Mouse (Mus musculus): ENCODE measurements around the gene Ift80. TPM values are rescaled to one million over a fixed set of nuclear protein-coding genes. Genes with fewer than 3 reads are reported as not detected.
"Not testable (repeated sequence)": the region's sequence is repeated elsewhere in the genome, so short reads cannot be mapped to it uniquely, and the experiment has no call there.

The Ift80 gene
- polyA plus RNA-seq, 1 experiment from 2014 or later: 18.9 TPM

DNA sequence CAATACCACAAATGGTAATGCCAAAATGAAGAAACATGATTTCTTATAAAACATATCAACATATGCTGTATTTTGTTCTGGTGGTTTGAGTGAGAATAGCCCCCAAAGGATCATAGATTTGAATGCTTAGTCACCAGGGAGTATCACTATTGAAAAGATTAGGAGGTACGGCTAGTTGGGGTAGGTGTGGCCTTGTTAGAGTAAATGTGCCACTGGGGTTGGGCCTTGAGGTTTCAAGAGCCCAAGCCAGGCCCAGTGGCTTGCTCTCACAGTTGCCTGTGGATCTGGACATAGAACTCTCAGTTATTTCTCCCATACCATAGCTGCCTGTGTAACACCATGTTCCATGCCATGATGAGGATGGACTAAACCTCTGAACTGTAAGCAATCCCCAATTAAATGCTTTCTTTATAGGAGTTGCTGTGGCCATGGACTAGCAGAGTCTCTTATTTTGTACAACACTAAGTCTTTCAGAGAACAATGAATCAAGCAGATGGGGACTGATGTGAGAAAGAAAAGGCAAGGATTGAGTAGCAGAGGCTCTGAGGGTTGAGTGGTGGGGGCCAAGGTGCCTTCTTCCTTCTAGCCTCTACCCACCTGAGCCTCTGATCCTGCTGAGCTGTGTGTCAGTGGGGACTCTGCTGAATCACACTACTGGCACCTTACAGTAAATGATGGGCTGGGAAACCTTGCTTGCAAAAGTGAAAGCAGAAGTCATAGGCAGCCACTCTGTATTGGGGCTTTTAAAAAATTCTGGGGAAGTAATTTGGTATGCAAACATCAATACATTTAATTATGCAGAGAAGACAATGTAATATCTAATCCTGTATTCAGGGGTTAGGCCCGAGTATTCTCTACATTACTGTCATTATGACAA lies 99.2 kb downstream of the Ift80 start:
- Histone ChIP-seq H3K27me3 (no peaks in the 10 kb centered on the region), H3K36me3 (no peaks in the 10 kb centered on the region), H3K4me1 (no peaks in the 10 kb centered on the region), H3K27ac (no peak overlapping the region), H3K9me3 (no peaks in the 10 kb centered on the region), H3K4me2 (no peak overlapping the region), H3K9ac (no peak overlapping the region), H3K4me3 (no peak overlapping the region)
- no peak for ATAC-seq (ENCODE audit: borderline replicate concordance, extremely low read depth, low FRiP score, low TSS enrichment)
- WGBS: 50% methylated on average over 2 of the region's 2 CpGs

DNA sequence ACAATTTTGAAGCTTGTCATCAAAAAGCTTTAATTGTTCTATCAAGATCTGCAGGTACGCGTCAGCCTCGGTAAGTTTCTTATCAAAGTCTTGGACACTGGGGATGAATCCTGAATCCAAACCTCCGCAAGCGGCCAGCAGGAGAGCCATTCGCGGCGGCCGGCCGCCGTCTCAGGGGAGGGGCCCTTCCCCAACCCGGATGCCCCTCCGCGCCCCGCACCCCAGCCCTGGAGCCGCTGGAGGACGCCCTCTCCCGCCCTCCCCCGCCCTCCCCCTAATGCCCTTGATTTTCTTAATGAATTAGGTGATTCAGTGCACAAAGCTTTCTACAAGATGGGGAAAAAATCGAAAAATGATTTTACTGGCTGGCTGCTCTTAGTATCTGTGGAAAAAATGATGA lies 101.7 kb downstream of the Ift80 start:
- H3K4me1 ChIP-seq; H3K36me3 ChIP-seq; H3K27ac ChIP-seq; H3K9ac ChIP-seq; H3K4me2 ChIP-seq; H3K27me3 ChIP-seq; H3K9me3 ChIP-seq; H3K4me3 ChIP-seq; ATAC-seq (ENCODE audit: borderline replicate concordance, extremely low read depth, low FRiP score, low TSS enrichment): not testable (repeated sequence)
- WGBS: 91% methylated on average over 20 of the region's 20 CpGs

DNA sequence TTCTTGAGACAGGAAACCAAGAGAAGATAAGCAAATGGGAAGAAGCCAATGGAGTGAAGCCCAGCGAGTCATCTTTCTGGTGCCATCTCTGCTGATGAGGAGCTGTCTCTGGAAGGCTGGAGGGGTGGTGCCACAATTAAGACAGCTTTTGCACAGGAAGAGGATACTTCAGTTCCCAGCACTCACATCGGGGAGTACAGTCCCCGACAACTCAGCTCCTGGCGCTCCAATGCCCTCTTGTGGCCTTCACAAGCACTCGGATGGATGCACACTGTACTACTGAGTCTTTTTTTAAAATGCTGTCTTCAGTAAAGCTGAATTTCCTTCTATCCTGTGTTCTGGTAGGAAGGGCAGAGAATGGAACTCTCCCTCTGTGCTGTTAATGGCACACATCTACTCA lies 107.2 kb downstream of the Ift80 start:
- H3K9ac ChIP-seq: no peak overlapping the region
- no peaks in the 10 kb centered on the region for H3K27me3 ChIP-seq
- H3K4me1 ChIP-seq: no peaks in the 10 kb centered on the region
- H3K27ac ChIP-seq: no peak overlapping the region
- no peaks in the 10 kb centered on the region for H3K9me3 ChIP-seq
- peaks cover 4% of the 10 kb centered on the region; the same call in 1 of the 2 replicates for H3K36me3 ChIP-seq
- ATAC-seq (ENCODE audit: borderline replicate concordance, extremely low read depth, low FRiP score, low TSS enrichment): no peak
- 84% methylated on average over 5 of the region's 5 CpGs for WGBS
- H3K4me2 ChIP-seq: no peak overlapping the region
- no peak overlapping the region for H3K4me3 ChIP-seq

DNA sequence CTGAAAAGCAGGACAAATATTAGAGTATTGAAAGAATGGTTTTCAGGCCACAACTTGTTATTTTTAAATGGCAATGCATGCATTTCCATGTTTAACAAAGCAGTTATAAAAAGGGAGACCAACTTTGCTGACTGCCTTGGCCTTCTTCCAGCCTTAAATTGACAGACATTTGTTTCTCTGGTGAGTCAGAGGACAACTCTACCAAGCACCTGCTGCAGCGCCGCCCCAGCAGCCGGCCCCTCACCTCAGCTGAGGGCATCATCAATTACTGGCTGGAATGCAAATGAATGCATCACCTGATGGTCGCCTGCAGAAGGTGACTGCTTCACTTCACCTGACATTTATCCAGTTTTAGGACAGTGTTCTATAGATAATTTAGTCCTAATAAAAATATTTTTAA lies 108.9 kb downstream of the Ift80 start:
- H3K27me3 ChIP-seq: no peaks in the 10 kb centered on the region
- H3K9me3 ChIP-seq: no peaks in the 10 kb centered on the region
- H3K4me2 ChIP-seq: no peak overlapping the region
- no peak for ATAC-seq (ENCODE audit: borderline replicate concordance, extremely low read depth, low FRiP score, low TSS enrichment)
- peaks cover 4% of the 10 kb centered on the region; the same call in 1 of the 2 replicates for H3K36me3 ChIP-seq
- no peaks in the 10 kb centered on the region for H3K4me1 ChIP-seq
- no peak overlapping the region for H3K4me3 ChIP-seq
- 47% methylated on average over 4 of the region's 4 CpGs for WGBS
- no peak overlapping the region for H3K9ac ChIP-seq
- no peak overlapping the region for H3K27ac ChIP-seq

DNA sequence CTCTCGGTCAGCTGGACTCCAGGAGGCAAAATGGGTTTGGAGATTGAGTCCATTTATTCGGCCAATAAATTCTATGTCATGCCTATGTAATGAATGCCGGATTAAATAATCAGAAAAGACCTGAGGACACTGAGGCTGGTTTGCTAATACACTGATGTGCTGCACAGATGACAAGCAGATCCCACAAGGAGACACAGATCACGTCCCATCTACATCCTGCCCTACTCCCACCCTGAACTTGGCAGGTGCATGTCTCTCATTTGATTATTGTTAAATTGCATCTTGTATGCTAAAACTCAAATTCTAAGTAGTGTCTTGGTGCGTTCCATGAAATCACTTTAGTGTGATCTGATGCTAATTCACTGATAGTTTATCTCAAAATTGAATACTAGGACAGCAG lies 117.5 kb downstream of the Ift80 start:
- H3K27me3 ChIP-seq: no peaks in the 10 kb centered on the region
- no peak overlapping the region for H3K9ac ChIP-seq
- no peaks in the 10 kb centered on the region for H3K36me3 ChIP-seq
- no peak overlapping the region for H3K27ac ChIP-seq
- H3K9me3 ChIP-seq: no peaks in the 10 kb centered on the region
- no peak for ATAC-seq (ENCODE audit: borderline replicate concordance, extremely low read depth, low FRiP score, low TSS enrichment)
- 87% methylated on average over 5 of the region's 5 CpGs for WGBS
- no peak overlapping the region for H3K4me3 ChIP-seq
- no peak overlapping the region for H3K4me2 ChIP-seq
- H3K4me1 ChIP-seq: no peaks in the 10 kb centered on the region

DNA sequence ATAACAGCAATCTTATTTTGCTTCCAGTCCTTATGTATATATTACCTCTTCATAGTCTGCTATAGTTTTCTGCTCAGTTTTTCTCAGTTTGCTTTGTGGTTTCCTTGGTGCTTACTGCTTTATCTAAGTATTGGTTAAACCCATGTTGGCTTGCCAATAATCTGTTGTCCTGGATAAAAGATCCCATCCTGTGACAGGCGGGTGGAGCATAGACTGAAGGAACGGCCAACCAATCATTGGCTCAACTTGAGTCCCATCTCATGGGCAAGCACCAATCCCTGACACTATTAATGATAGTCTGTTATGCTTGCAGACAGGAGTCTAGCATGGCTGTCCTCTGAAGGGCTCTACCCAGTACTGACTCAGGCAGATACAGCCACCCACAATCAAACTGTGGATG lies 130.3 kb downstream of the Ift80 start:
- no peak for ATAC-seq (ENCODE audit: borderline replicate concordance, extremely low read depth, low FRiP score, low TSS enrichment)
- 88% methylated on average over 2 of the region's 2 CpGs for WGBS
- peaks cover 12% of the 10 kb centered on the region for H3K4me1 ChIP-seq
- peaks cover 23% of the 10 kb centered on the region for H3K27me3 ChIP-seq
- H3K4me3 ChIP-seq: no peak overlapping the region
- H3K36me3 ChIP-seq: no peaks in the 10 kb centered on the region
- no peak overlapping the region for H3K4me2 ChIP-seq
- H3K27ac ChIP-seq: no peak overlapping the region
- no peaks in the 10 kb centered on the region for H3K9me3 ChIP-seq
- no peak overlapping the region for H3K9ac ChIP-seq

DNA sequence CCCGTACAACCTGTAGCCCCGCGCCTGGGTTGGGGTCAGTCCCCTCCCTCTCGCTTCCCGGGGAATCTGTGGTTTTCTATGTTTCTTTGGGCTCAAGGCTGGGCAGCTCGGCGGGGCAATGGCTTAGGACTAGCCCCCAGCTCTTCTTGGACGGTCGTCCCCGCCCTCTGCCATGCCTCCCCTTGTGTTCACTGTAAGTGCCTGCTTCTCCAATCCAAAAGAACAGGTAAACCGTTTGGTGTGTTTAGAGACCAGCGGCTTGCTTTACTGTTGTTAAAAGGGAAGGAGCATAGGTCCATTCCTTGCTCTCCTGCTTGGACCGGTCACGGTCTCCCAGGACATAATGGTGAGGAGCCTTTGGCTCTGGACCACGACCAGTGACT lies 133.8 kb downstream of the Ift80 start:
- peaks cover 16% of the 10 kb centered on the region for H3K4me1 ChIP-seq
- no peaks in the 10 kb centered on the region for H3K9me3 ChIP-seq
- peaks cover 41% of the 10 kb centered on the region for H3K27me3 ChIP-seq
- H3K4me2 ChIP-seq: peak overlapping the region; percentile 98
- no peak overlapping the region for H3K27ac ChIP-seq
- no peaks in the 10 kb centered on the region for H3K36me3 ChIP-seq
- WGBS: 5% methylated on average over 15 of the region's 15 CpGs
- peak overlapping the region; percentile 56 for H3K4me3 ChIP-seq
- no peak overlapping the region for H3K9ac ChIP-seq
- ATAC-seq (ENCODE audit: borderline replicate concordance, extremely low read depth, low FRiP score, low TSS enrichment): no peak

DNA sequence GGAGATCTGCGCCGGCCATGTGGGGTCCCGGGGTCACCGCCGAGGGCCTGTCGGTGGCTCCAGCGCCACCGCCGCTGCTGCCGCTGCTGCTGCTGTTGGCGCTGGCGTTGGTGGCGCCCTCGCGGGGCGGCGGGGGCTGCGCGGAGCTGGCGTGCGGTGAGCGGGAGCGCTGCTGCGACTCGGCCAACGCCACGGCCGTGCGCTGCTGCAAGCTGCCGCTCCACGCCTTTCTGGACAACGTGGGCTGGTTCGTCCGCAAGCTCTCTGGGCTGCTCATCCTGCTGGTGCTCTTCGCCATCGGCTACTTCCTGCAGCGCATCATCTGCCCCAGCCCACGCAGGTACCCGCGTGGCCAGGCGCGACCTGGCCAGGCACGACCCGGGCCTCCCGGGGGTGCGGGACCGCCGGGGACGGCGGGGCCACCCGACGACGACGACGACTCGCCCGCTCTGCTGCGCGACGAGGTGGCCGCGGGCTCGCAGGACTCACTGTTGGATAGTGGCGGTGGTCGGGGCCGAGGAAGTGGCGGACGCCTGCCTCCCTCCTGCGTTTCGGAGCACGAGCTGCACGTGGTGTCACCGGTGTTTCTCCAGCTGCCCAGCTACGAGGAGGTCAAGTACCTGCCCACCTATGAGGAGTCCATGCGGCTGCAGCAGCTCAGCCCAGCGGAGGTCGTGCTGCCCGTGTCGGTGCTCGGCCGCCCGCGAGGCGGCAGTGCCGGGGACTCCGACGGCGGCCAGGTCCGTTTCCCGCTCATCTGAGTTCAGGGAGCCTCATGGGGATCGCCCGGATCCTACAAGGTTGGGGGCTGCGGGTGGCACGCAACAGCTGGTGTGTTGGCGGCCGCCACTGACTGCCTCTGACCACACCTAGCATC lies 134.4 kb downstream of the Ift80 start:
- ATAC-seq (ENCODE audit: borderline replicate concordance, extremely low read depth, low FRiP score, low TSS enrichment): peak; percentile 65; the same call in 1 of the 2 replicates
- Histone ChIP-seq H3K9ac (peak overlapping the region; percentile 37), H3K4me2 (peak overlapping the region; percentile 98), H3K9me3 (no peaks in the 10 kb centered on the region), H3K4me1 (peaks cover 16% of the 10 kb centered on the region), H3K27ac (no peak overlapping the region), H3K36me3 (no peaks in the 10 kb centered on the region), H3K27me3 (peaks cover 41% of the 10 kb centered on the region), H3K4me3 (peak overlapping the region; percentile 56)
- WGBS: under 1% methylated on average over 86 of the region's 96 CpGs

DNA sequence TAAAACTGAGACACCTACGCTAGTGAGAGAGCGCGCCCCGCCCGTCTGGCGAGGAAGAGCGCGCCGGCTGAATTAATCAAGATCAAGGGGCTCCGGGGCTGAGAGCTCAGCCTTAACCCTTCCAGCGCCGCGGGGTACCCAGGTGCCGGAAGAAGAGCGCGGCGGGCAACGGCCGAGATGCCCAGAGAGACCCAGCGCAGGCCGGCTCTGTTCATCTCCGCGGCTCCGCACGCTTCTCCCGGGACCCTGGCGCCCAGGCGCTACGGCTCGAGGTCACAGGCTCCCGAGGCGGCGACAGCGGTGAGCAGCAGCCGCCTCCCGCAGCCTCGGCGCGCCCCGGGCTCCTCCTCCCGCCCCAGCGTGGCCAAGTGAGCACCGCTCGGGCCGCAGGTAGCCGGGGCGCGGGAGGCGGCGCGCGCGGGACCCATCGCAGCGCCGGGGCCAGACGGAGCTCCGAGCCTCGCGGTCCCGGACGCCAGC lies 135.1 kb downstream of the Ift80 start, which contains the start of gene 1110032F04Rik:
Gene 1110032F04Rik (plus strand): TSS at position 376 of the 480 bp plus-strand sequence.
- H3K27ac ChIP-seq: no peak within 1 kb of the TSS
- H3K4me1 ChIP-seq: peaks cover 16% of the 10 kb centered on the region
- ATAC-seq (ENCODE audit: borderline replicate concordance, extremely low read depth, low FRiP score, low TSS enrichment): peak; percentile 76; the same call in 1 of the 2 replicates
- no peaks in the 10 kb centered on the region for H3K36me3 ChIP-seq
- H3K9ac ChIP-seq: peak within 1 kb of the TSS; percentile 37
- peak within 1 kb of the TSS; percentile 56 for H3K4me3 ChIP-seq
- H3K4me2 ChIP-seq: peak within 1 kb of the TSS; percentile 98
- H3K27me3 ChIP-seq: peaks cover 41% of the 10 kb centered on the region
- no peaks in the 10 kb centered on the region for H3K9me3 ChIP-seq
- WGBS: under 1% methylated on average over 51 of the region's 62 CpGs

DNA sequence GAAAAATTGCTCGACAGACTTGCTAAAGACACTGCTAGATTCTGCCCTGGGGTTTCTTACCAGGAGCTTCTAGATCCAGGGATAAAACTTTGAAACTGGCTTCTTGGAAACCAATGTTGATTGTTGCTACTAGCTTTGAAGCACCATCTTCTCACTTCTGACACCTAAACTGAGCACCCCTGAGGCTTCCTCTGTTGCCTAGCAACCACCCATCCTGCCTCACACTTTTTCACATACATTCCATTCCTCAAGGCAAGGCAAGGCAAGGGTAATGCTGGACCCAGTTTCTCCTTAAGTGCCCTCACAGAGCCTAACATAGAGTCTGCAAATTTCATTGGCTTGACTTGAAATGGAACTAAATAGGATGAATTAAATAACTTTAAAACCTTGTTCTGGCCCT lies 152.0 kb downstream of the Ift80 start:
- no peak overlapping the region for H3K4me2 ChIP-seq
- no peaks in the 10 kb centered on the region for H3K27me3 ChIP-seq
- H3K27ac ChIP-seq: no peak overlapping the region
- 73% methylated on average over 1 of the region's 1 CpGs for WGBS
- H3K4me1 ChIP-seq: no peaks in the 10 kb centered on the region
- no peak overlapping the region for H3K4me3 ChIP-seq
- no peaks in the 10 kb centered on the region for H3K9me3 ChIP-seq
- H3K9ac ChIP-seq: no peak overlapping the region
- ATAC-seq (ENCODE audit: borderline replicate concordance, extremely low read depth, low FRiP score, low TSS enrichment): no peak
- H3K36me3 ChIP-seq: no peaks in the 10 kb centered on the region

DNA sequence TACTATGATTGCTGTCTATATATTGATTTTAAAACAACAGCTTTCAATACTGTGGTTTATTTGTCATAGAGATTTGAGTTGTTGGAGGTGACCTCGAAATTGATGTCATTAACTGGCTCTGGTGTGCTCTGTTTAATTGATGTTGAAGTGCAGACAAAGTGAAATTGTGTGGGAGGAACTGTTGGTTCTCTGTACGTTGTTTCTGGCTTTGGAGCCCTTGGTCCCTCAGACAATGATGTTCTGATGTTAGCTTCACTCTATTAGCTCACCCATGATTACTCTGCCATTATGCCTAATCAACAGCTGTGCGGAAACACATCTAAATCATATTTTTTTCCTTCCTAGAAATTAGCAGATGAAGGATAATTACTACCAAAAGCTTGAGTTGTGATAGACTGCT lies 156.0 kb downstream of the Ift80 start:
- Histone ChIP-seq H3K4me1 (no peaks in the 10 kb centered on the region), H3K9ac (no peak overlapping the region), H3K4me2 (no peak overlapping the region), H3K9me3 (no peaks in the 10 kb centered on the region), H3K27me3 (no peaks in the 10 kb centered on the region), H3K4me3 (no peak overlapping the region), H3K36me3 (no peaks in the 10 kb centered on the region), H3K27ac (no peak overlapping the region)
- 63% methylated on average over 3 of the region's 3 CpGs for WGBS
- ATAC-seq (ENCODE audit: borderline replicate concordance, extremely low read depth, low FRiP score, low TSS enrichment): no peak

DNA sequence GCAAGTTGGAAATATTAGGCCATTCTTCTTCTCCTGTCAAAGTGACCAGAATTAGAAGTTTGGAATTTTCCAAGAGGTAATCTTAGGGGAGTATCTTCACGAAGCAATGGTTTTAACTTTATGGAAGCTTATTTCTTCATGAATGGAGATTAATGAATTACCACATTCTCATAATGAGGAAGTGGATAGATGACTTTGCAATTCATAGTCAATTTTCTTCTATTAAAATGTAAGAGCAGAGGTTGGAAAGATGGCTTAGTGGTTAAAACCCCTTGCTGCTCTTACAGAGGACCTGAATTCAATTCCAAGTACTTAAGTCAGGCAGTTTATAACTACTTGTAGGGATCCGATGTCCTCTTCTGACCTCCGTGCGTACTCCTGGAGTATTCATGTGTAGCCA lies 160.3 kb downstream of the Ift80 start:
- H3K4me2 ChIP-seq: no peak overlapping the region
- H3K4me3 ChIP-seq: no peak overlapping the region
- WGBS: 94% methylated on average over 4 of the region's 4 CpGs
- H3K4me1 ChIP-seq: no peaks in the 10 kb centered on the region
- ATAC-seq (ENCODE audit: borderline replicate concordance, extremely low read depth, low FRiP score, low TSS enrichment): no peak
- H3K27ac ChIP-seq: no peak overlapping the region
- no peaks in the 10 kb centered on the region for H3K9me3 ChIP-seq
- no peak overlapping the region for H3K9ac ChIP-seq
- no peaks in the 10 kb centered on the region for H3K36me3 ChIP-seq
- H3K27me3 ChIP-seq: no peaks in the 10 kb centered on the region

Measured in lung, embryonic 15.5 days (tissue).